Mouse (Mus musculus) heart, postnatal 0 days (tissue): ENCODE results near the gene Ndufa11.
A peak's percentile ranks its signal among the peaks of the same experiment; 100 is the strongest.

Experiments
- CTCF ChIP-seq: IDR thresholded peaks from 2 replicates; pipeline ENCODE4 v1.5.1; 2016; ENCODE audit warnings: antibody characterized with exemption, control low read depth, low read depth
- EP300 ChIP-seq: IDR thresholded peaks from 2 replicates; pipeline ENCODE4 v1.6.1; 2016; ENCODE audit warnings: antibody characterized with exemption, low read depth

- TF ChIP-seq CTCF (no peak), EP300 (peak; percentile 96)
Measured at GRCm38 (mm10) chr17:56717363-56718058, at the start of gene Ndufa11, which contains the start of gene Vmac.
